28 mouse cellular contexts compared by ENCODE assay signal in the genomic region with DNA sequence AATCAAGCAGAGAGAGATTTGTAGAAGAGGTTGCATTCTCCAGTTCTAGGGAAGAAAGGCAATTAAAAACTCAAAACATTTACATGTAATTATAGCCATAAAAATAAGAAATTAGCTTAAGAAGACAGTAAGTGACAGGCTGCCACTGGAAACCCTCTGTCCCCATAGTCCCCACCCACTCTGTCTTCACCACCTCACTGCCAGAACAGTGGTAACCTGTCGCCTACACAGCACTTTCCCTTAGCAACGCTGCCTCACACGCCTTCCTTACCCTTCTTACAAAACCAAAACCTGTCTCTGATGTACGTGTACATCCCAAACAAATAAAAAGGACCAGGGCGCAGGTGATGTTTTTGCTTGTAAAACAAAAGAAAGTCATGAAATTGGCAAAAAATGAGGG. TPM values are rescaled to one million over a fixed set of nuclear protein-coding genes. Genes with fewer than 3 reads are reported as not detected.
DNase-seq lines count a peak whose midpoint lies in the region; ATAC-seq lines count a peak whose summit lies in the region.
"Had no signal": no experiment of that assay in that cellular context is flagged by ENCODE, and none has a peak within 500 bp of the region (broad histone marks: within the 10 kb centered on the region; RNA-seq: fewer than 3 reads in every experiment).

No protein-coding gene starts in this region.

- H3K9me3 ChIP-seq in forebrain, embryonic 14.5 days (replicated peaks; ENCODE audit: control insufficient read depth, low read length), result no peaks in the 10 kb centered on the region
- H3K9me3 ChIP-seq: embryonic facial prominence, embryonic 15.5 days; heart, embryonic 13.5 days; limb, embryonic 13.5 days; liver, embryonic 15.5 days; midbrain, embryonic 10.5 days had no signal

- DNase-seq in left cerebral cortex, adult 18-20 months (ENCODE audit: low spot score in 2 of 2), result peak; percentile 5 to 16
- DNase-seq in left cerebral cortex, postnatal 36 days (ENCODE audit: low spot score in 2 of 2), result no peak
- peak; percentile 32 for DNase-seq in right cerebral cortex, adult 18-20 months
- no peak for DNase-seq in right cerebral cortex, postnatal 4 days
- DNase-seq in forebrain, embryonic 14.5 days (ENCODE audit: low spot score), result no peak
- DNase-seq in cerebellum, postnatal 25 days, result no peak
- no peak for DNase-seq in layer of hippocampus, postnatal 14 days (ENCODE audit: low spot score in 2 of 2)
- DNase-seq: adrenal gland, adult 8-10 months; cerebellum, adult 11-12 months; cerebellum, postnatal 14 days; heart, postnatal 4 days; kidney, postnatal 36 days; layer of hippocampus, adult 9-11 months; thymus, postnatal 25 days had no signal

- no peak overlapping the region for H3K4me3 ChIP-seq in forebrain, embryonic 14.5 days (ENCODE audit: low read depth, low read length)
- H3K4me3 ChIP-seq: embryonic facial prominence, embryonic 15.5 days; heart, embryonic 13.5 days; limb, embryonic 13.5 days; liver, embryonic 15.5 days; midbrain, embryonic 10.5 days had no signal

- intact Hi-C loops in left cerebral cortex, postnatal 36 days (cut with DNase I), result no loop called here

- no peak overlapping the region for H3K9ac ChIP-seq in forebrain, embryonic 14.5 days (ENCODE audit: low read length)
- H3K9ac ChIP-seq: embryonic facial prominence, embryonic 15.5 days; heart, embryonic 13.5 days; limb, embryonic 13.5 days; liver, embryonic 15.5 days had no signal

- no peaks in the 10 kb centered on the region for H3K36me3 ChIP-seq in forebrain, embryonic 14.5 days (ENCODE audit: control insufficient read depth, insufficient read depth, low read length)
- H3K36me3 ChIP-seq: embryonic facial prominence, embryonic 15.5 days; heart, embryonic 13.5 days; limb, embryonic 13.5 days; liver, embryonic 15.5 days; midbrain, embryonic 10.5 days had no signal

- 58% methylated on average over 5 of the region's 5 CpGs for WGBS in forebrain, embryonic 14.5 days

- H3K4me1 ChIP-seq in forebrain, embryonic 14.5 days (ENCODE audit: control insufficient read depth, insufficient read depth, low read length), result peaks cover 6% of the 10 kb centered on the region; the same call in 1 of the 2 replicates
- H3K4me1 ChIP-seq: liver, embryonic 15.5 days had no signal

- H3K27me3 ChIP-seq in forebrain, embryonic 14.5 days (replicated peaks; ENCODE audit: control insufficient read depth, insufficient read depth, low read length), result no peaks in the 10 kb centered on the region

- peak overlapping the region; percentile 65; the same call in 1 of the 2 replicates for H3K27ac ChIP-seq in forebrain, embryonic 14.5 days (ENCODE audit: low read depth, low read length)
- H3K27ac ChIP-seq: embryonic facial prominence, embryonic 15.5 days; heart, embryonic 13.5 days; limb, embryonic 13.5 days; liver, embryonic 15.5 days; macrophage had no signal

- H3K4me2 ChIP-seq in forebrain, embryonic 14.5 days (ENCODE audit: low read length), result no peak overlapping the region
- H3K4me2 ChIP-seq: embryonic facial prominence, embryonic 15.5 days; heart, embryonic 13.5 days; limb, embryonic 13.5 days; liver, embryonic 15.5 days had no signal

- ATAC-seq in forebrain, embryonic 14.5 days, result peak; percentile 52
- ATAC-seq: intestine, embryonic 16.5 days; Patski had no signal

RNA-seq across cellular contexts. Expression of gene Nhlh2, which starts 15.8 kb away (rescaled TPM):
- total RNA-seq in left cerebral cortex, adult 18-20 months (2021), result under 1 TPM; 0.16 to 0.40 TPM
- under 1 TPM in 1 of 2 experiments, not detected in 1; 0.29 TPM for total RNA-seq in left cerebral cortex, postnatal 36 days (2021)
- 18.4 and 20.5 TPM in 2 replicates for polyA plus RNA-seq in forebrain, embryonic 14.5 days (2014; fragmentation: Nextera tagmentation; extraction: Ambion mirVana)
- 1 to 10 TPM; 3.2 to 4.0 TPM for total RNA-seq in layer of hippocampus, postnatal 14 days (2021)
- total RNA-seq: adrenal gland, adult 8-10 months; ES-E14; gastrocnemius, adult 18-20 months; granulocyte monocyte progenitor cell, adult 5-6 weeks; heart, postnatal 4 days had no signal
- polyA plus RNA-seq: heart, embryonic 13.5 days; kidney, embryonic 14.5 days; liver, embryonic 15.5 days; lung, embryonic 16.5 days; macrophage; Patski; testis, adult 2 months had no signal

Comparison
In these comparisons a context has a peak if more than half of its experiments do, and no peak if none do; other contexts are left out.
1. DNase-seq: peak in left cerebral cortex, adult 18-20 months (2 of 2) and right cerebral cortex, adult 18-20 months (single experiment); none in left cerebral cortex, postnatal 36 days (0 of 2), right cerebral cortex, postnatal 4 days (single experiment), forebrain, embryonic 14.5 days (single experiment), cerebellum, postnatal 25 days (0 of 2) and layer of hippocampus, postnatal 14 days (0 of 2).